Mouse (Mus musculus): ENCODE results near the gene Pianp.

Gene Pianp

GRCm38 (mm10) chr6:125008586-125009128, 12.2 kb downstream of the Pianp start:
- DNase-seq (ENCODE audit: low read depth, low spot score): peak; percentile 100

GRCm38 (mm10) chr6:125009129-125009180, 12.5 kb downstream of the Pianp start, which contains the start of gene Zfp384:
Gene Zfp384 (plus strand): TSS chr6:125009145.
- no peak for DNase-seq (ENCODE audit: low read depth, low spot score)

- DNase-seq (ENCODE audit: low read depth, low spot score): peak; percentile 83
These were observed 12.9 kb downstream of the Pianp start for GRCm38 (mm10) chr6:125009181-125010073.

- DNase-seq (ENCODE audit: low read depth, low spot score): peak; percentile 34
These were observed 21.2 kb downstream of the Pianp start for GRCm38 (mm10) chr6:125017682-125018081.

- DNase-seq (ENCODE audit: low read depth, low spot score): peak; percentile 57
These were observed 34.0 kb downstream of the Pianp start for GRCm38 (mm10) chr6:125030532-125030931.

- no peak for DNase-seq (ENCODE audit: low read depth, low spot score)
These were observed 35.1 kb downstream of the Pianp start for GRCm38 (mm10) chr6:125031604-125032003.

- no peak for DNase-seq (ENCODE audit: low read depth, low spot score)
These were observed 42.2 kb downstream of the Pianp start for GRCm38 (mm10) chr6:125038666-125039065.

GRCm38 (mm10) chr6:125039131-125039530, 42.6 kb downstream of the Pianp start:
- no peak for DNase-seq (ENCODE audit: low read depth, low spot score)

- peak; percentile 100 for DNase-seq (ENCODE audit: low read depth, low spot score)
These were observed 43.1 kb downstream of the Pianp start, which contains the start of gene Ing4 for GRCm38 (mm10) chr6:125039533-125040153. Gene Ing4 (plus strand): TSS chr6:125039760.

GRCm38 (mm10) chr6:125040221-125040620, 43.7 kb downstream of the Pianp start:
- DNase-seq (ENCODE audit: low read depth, low spot score): no peak

GRCm38 (mm10) chr6:125041047-125041446, 44.6 kb downstream of the Pianp start:
- peak; percentile 74 for DNase-seq (ENCODE audit: low read depth, low spot score)

GRCm38 (mm10) chr6:125042081-125042480, 45.6 kb downstream of the Pianp start:
- DNase-seq (ENCODE audit: low read depth, low spot score): no peak

- DNase-seq (ENCODE audit: low read depth, low spot score): peak; percentile 94
These were observed 50.2 kb downstream of the Pianp start for GRCm38 (mm10) chr6:125046691-125047090.

- DNase-seq (ENCODE audit: low read depth, low spot score): no peak
These were observed 53.2 kb downstream of the Pianp start, which contains the start of gene Acrbp for GRCm38 (mm10) chr6:125049678-125050077. Gene Acrbp (plus strand): TSS chr6:125049689.

- peak; percentile 51 for DNase-seq (ENCODE audit: low read depth, low spot score)
These were observed 54.7 kb downstream of the Pianp start for GRCm38 (mm10) chr6:125051237-125051636.

Data from 3T3-L1 (cell line).